Mouse (Mus musculus) neutrophil, adult 5-6 weeks (primary cell): ENCODE measurements around the gene Cmtm7. TPM values are rescaled to one million over a fixed set of nuclear protein-coding genes. Genes with fewer than 3 reads are reported as not detected.

Source experiments
- ATAC-seq: fragments of 151-379, 151-347 bp; 2 replicates; pipeline ENCODE4 v1.8.0; 2017; ENCODE audit warnings: mild to moderate bottlenecking, moderate TSS enrichment; ENCODE audit not compliant: insufficient number of reproducible peaks, poor library complexity, low FRiP score, severe bottlenecking; ENCODE audit errors: extremely low read depth
- total RNA-seq: library from RNA; stranded (forward); fragments of 200-1000 nt; gene quantifications from 2 replicates; pipeline ENCODE4 v1.2.3, GENCODE M21; 2017

Gene Cmtm7
- 130 and 159 TPM in 2 replicates for total RNA-seq

- peak; percentile 60 for ATAC-seq
Observed at GRCm38 (mm10) chr9:114781526-114782212, at the start of gene Cmtm7. Cmtm7 (minus strand) TSS chr9:114781856.

- no peak for ATAC-seq
Observed at GRCm38 (mm10) chr9:114830351-114830750, 48.7 kb upstream of the Cmtm7 start.

- ATAC-seq = no peak
Observed at GRCm38 (mm10) chr9:114829669-114830068, 48.0 kb upstream of the Cmtm7 start.

- no peak for ATAC-seq
Observed at GRCm38 (mm10) chr9:114828377-114828776, 46.7 kb upstream of the Cmtm7 start.

- ATAC-seq = no peak
Observed at GRCm38 (mm10) chr9:114827242-114827852, 45.7 kb upstream of the Cmtm7 start.

- ATAC-seq = no peak
Observed at GRCm38 (mm10) chr9:114824166-114824565, 42.5 kb upstream of the Cmtm7 start.

- ATAC-seq = no peak
Observed at GRCm38 (mm10) chr9:114821548-114822289, 40.1 kb upstream of the Cmtm7 start.

- no peak for ATAC-seq
Observed at GRCm38 (mm10) chr9:114818918-114819317, 37.3 kb upstream of the Cmtm7 start.

GRCm38 (mm10) chr9:114817012-114817411, 35.4 kb upstream of the Cmtm7 start:
- no peak for ATAC-seq

- ATAC-seq = no peak
Observed at GRCm38 (mm10) chr9:114816121-114816520, 34.5 kb upstream of the Cmtm7 start.

- peak; percentile 91 for ATAC-seq
Observed at GRCm38 (mm10) chr9:114815315-114815714, 33.7 kb upstream of the Cmtm7 start.

- ATAC-seq = no peak
Observed at GRCm38 (mm10) chr9:114812001-114812400, 30.3 kb upstream of the Cmtm7 start.

GRCm38 (mm10) chr9:114810837-114811236, 29.2 kb upstream of the Cmtm7 start:
- no peak for ATAC-seq

- no peak for ATAC-seq
Observed at GRCm38 (mm10) chr9:114808671-114809070, 27.0 kb upstream of the Cmtm7 start.

- no peak for ATAC-seq
Observed at GRCm38 (mm10) chr9:114807261-114807660, 25.6 kb upstream of the Cmtm7 start.

- no peak for ATAC-seq
Observed at GRCm38 (mm10) chr9:114805151-114805671, 23.6 kb upstream of the Cmtm7 start.

GRCm38 (mm10) chr9:114802191-114802590, 20.5 kb upstream of the Cmtm7 start:
- no peak for ATAC-seq

- ATAC-seq = no peak
Observed at GRCm38 (mm10) chr9:114801301-114801700, 19.6 kb upstream of the Cmtm7 start.

- ATAC-seq = no peak
Observed at GRCm38 (mm10) chr9:114799498-114800107, 17.9 kb upstream of the Cmtm7 start.
